Mouse (Mus musculus) testis, adult 2 months (tissue): Measurements from ENCODE around the gene Rnf220.

Source experiments
- CTCF ChIP-seq: fragments of 200-500 bp; IDR thresholded peaks from 2 replicates; pipeline ENCODE4 v1.5.1; 2012; ENCODE audit warnings: low read depth, mild to moderate bottlenecking, inconsistent platforms, low read length, moderate library complexity; ENCODE audit not compliant: control insufficient read depth, insufficient read depth, insufficient replicate concordance
- POLR2A ChIP-seq: fragments of 200-500 bp; IDR thresholded peaks from 2 replicates; pipeline ENCODE4 v1.6.1; 2012; ENCODE audit warnings: low read depth, mild to moderate bottlenecking, inconsistent platforms, low read length, moderate library complexity; ENCODE audit not compliant: control insufficient read depth

GRCm38 (mm10) chr4:117445516-117446207, 51.2 kb downstream of the Rnf220 start:
- no peak for TF ChIP-seq CTCF
- TF ChIP-seq POLR2A, result no peak
